Mouse (Mus musculus) ovary, postnatal 14 days (tissue): ENCODE results near the gene Zfp651.

ENCODE experiments used
- DNase-seq: peaks from one replicate; pipeline ENCODE4 v3.0.0; 2022; ENCODE audit warnings: low spot score

The Zfp651 gene

GRCm38 (mm10) chr9:121759091-121760081, at the start of gene Zfp651:
Zfp651 (plus strand) TSS chr9:121759330.
- peak; percentile 57 for DNase-seq

DNA sequence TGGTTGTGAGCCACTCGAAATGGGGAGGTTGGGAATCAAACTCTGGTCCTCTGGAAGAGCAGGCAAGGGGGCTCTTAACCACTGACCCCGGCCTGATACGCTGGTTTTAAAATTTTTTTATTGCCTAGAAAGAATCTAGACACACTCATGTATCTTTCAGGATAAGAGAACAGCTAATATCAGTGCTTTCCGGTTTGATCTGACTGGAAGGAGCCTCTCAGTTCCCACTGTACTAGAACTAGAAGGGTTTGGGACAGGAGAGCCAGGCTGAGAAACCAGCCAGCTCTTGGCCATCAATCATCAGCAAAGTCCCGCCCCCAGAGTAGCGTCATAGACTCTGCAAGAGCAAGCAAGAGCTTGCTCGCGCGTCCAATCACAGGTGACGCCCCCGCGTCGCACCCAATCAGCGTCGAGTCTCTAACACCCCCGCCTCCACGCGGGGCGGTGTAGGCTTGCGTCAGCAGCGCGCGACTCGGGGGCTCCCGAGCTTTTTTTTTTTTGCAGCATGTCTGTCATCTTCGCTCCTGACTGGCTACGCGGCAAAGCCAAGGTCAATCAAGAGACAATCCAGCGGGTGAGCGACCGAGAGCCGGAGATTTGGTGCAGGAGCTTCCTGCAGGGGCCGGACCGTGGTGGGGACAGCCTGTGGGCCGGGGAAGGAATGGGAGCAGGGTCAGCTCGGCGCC, 49.1 kb upstream of the Zfp651 start, which contains the start of gene Ss18l2:
Gene Ss18l2, plus strand, starts transcription at position 432 of the 686 bp plus-strand sequence.
- DNase-seq = peak; percentile 95

GRCm38 (mm10) chr9:121710584-121710975, 48.5 kb upstream of the Zfp651 start:
- DNase-seq = no peak

- DNase-seq = no peak
These were observed 42.1 kb upstream of the Zfp651 start for GRCm38 (mm10) chr9:121717048-121717447.

DNA sequence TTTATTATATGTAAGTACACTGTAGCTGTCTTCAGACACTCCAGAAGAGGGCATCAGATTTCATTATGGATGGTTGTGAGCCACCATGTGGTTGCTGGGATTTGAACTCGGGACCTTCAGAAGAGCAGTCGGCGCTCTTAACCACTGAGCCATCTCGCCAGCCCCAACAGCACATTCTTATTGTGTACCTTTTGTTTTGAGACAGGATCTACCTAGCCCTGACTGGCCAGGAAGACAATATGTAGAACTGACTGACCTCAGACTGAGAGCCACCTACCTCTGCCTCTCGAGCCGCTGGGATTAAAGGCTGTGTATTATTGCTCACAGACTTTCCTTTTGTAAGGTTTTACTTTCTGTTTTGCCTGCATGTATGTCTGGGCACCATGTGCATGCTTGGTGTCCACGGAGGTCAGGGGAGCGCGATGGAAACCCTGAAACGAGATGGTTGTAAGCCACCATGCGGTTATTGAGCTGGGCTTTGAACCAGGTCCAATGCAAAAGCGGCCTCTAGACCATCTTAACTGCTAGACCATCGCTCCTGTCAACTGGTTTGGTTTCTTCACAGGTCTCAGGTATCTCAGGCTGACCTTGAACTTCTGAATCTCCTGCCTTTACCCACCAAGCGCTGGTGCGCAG, 40.9 kb upstream of the Zfp651 start:
- peak; percentile 21 for DNase-seq

DNA sequence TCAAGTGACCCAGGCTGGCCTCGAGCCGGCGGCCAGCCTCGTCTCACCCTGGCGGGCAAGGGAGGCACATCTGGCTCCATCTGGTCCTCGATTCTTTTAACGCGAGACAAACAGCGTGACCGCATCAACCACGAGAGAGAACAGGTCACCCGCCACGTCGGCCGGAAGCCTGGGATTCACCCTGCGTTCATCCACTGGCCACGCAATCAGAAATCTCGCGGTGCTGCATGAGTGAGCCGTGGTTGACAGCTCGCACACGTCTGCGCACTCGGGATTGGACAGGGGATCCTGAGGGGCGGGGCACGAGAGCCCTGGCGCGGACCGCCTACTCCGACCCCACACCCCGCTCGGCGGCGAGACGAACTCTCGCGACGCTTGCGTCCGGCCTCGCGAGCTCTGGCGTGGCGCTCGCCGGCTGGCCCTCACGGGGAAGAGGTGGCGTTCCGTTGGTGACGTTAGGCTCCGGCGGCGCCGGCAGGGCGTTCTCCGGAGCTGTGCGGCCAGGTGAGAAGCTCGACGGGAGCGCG, 40.3 kb upstream of the Zfp651 start, which contains the start of gene Nktr:
Gene Nktr, plus strand, starts transcription at position 378 of the 527 bp plus-strand sequence.
- DNase-seq = peak; percentile 91

DNA sequence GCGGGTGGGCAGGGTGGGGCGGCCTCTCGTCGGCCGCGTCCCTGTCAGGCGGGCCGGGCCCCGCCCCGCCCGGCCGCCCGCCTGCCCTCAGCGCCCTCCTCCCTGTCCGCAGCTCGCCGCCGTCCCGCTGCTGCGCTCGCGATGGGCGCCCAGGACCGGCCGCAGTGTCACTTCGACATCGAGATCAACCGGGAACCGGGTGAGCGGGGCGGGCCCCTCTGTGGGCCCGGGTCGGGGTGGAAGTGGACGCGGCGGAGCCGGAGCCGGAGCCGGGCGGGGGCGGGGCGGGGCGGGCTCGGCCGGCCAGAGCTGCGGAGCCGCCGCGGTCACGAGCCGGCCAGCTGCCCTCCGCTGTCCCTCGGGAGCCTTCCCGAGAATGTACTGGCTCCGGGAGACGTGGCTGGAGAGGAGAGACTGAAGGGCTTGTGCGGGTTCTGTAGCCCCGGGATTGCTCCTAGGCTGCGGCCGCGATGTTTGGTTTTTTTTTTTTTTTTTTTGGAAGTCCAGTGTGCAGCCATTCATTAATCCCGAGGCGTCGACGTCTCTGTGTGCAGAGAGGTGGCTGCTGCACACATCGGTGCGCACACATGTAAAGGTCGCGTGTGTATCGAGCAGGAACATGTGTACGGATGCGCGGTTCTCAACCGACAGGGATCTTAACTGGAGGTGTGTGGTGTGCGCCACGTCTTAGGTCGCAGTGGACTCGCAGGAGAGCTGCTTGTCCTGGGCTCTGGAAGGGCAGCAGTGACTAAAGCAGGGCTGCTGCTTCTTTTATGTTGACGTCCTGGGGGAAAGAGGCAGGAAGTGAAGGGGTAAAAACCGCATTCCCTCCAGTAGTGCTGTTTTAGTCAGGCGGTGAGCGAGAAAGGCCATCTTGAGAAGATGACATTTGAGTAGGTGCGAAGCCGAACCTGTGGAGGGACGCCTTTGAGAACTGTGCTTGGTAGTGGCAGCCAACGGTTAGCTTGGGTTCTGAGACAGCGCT, 39.5 kb upstream of the Zfp651 start:
- peak; percentile 51 for DNase-seq

DNA sequence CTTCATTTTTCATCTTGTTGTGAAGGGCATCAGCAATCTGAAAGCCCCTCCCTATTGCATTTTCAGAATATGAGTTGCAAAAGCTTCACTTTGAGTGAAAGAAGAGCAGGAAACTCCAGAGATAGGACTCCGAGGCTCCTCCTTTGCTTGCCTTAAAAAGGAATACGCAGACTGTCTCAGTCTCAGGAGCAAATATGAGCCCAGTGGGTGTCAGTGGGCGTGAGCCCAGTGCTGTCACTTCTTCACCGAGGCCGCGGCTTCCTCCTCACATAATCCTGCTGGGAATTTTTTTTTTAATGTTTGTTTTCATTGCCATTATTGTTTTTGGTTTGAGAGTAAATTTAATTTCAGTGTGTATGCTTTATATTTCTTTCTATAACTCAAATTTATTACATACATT, 18.6 kb upstream of the Zfp651 start:
- DNase-seq = no peak

- no peak for DNase-seq
These were observed 18.0 kb upstream of the Zfp651 start for GRCm38 (mm10) chr9:121741168-121741567.

DNA sequence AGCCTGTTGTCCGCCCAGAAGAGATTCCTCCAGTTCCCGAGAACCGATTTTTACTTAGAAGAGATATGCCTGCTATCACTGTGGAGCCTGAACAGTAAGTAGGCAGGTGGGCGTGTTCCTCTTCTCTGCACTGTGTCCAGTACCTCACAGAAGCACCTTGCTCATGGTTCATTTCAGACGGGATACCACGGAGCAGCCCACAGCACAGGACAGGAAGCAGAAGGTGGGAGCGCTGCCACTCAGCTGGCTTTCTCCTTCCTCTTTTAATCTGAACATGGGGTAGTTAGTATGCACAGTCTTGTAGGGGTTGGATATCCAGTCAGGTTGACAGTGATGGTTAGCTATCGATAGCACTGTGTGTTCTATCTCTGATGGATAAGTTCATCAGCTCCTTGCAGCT, 15.1 kb upstream of the Zfp651 start:
- DNase-seq = no peak

DNA sequence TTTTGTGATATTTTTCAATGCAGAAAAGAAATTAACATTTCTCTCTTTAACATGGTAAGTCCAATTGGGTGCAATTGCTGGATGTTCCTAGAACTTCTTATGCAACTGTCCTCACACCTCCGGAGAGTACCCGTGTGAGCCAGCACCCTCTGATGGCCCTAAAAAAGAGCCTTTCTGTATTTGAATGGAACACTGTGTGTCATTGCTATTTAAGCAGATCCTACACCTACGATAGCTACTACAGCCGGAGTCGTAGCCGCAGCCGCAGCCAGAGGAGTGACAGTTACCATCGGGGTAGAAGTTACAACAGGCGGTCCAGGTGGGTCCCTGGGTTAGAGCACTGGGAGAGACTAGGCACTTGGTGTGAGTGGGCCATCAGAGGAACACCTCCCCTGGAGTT, 6.4 kb upstream of the Zfp651 start:
- DNase-seq = no peak

DNA sequence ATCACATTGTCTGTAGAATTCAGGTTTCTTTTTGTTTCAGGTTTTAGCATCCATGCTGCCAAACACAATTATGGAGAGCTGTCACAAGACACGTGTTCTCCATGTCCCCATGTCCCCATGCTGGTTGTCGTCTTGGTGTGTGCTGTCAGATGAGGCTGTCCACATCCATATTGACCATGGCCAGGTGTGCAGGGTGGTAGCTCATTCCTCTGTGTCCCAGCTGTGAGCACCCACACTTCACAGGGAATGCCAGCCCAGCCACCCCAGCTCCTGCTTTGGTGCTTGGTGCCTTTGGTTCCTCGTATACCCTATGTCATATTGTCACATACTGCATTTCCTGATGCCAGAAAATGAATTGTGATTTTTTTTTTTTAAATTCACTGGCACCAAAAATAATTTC, 4.5 kb upstream of the Zfp651 start:
- no peak for DNase-seq

DNA sequence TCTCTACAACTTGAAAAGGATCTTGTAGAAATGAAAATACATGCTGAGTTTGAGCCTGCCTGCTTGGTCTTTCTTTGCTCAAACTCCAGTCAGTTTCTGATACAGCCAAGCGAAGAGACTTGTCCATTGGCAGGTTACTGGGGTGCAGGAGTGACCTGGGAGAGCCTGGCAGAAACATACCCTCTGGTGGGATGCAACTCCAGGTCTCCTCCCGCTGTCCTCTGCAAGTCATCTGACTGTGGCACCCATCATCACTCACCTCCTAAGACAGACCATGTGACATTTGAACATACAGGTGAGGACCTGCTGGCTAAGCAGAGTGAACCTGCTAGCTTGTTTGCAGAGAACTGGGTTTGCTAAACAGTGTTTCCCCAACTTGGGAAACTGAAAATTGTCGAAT, 2.3 kb upstream of the Zfp651 start:
- DNase-seq = no peak

- DNase-seq = no peak
These were observed 1.7 kb upstream of the Zfp651 start for GRCm38 (mm10) chr9:121757432-121757831.

DNA sequence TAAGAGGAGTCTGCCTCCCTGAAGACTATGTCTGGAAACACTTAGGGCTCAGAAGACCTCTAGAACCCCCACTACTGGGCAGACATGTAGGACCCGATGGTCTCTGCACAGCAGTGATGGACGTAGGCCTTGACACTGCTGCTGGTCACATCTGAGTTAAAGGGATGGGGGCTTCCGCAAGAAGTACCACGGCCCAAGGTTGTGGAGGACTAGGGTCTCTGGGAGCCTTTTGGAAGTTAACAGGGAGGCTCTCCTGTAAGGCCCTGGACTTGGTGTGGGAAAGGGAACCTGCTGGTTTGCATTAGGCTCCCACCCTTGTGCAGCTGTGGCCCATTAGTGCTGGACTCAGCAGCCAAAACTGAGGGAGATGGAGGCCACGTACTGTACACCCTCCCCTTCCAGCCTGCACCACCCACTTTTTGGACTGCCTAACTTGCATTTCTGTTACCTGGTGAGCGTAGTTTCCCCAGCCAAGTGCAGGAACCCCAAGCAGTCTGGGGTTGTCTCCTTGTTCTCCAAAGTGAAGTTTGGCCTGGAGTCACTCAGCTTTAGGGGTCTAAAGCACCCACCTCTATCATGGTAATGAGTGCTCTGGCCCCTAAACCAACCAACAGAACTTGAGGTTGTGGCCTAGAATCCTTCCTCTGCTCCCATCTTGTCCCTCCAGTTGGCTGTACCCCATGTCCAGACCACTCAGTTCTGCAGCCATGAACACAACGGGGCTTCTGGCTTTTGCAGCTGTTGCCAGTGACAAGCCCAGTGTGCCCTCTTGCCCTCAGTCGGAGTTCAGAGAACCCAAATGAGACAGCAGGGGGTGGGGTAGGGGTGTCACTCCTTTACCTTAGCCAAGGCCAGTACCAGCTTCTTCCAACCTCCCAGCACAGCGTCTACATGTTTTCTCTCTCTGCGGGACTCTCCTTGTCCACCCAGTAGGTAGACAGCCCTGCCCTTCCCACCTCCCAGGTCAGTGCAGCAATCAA, 1.0 kb upstream of the Zfp651 start:
- DNase-seq = no peak

DNA sequence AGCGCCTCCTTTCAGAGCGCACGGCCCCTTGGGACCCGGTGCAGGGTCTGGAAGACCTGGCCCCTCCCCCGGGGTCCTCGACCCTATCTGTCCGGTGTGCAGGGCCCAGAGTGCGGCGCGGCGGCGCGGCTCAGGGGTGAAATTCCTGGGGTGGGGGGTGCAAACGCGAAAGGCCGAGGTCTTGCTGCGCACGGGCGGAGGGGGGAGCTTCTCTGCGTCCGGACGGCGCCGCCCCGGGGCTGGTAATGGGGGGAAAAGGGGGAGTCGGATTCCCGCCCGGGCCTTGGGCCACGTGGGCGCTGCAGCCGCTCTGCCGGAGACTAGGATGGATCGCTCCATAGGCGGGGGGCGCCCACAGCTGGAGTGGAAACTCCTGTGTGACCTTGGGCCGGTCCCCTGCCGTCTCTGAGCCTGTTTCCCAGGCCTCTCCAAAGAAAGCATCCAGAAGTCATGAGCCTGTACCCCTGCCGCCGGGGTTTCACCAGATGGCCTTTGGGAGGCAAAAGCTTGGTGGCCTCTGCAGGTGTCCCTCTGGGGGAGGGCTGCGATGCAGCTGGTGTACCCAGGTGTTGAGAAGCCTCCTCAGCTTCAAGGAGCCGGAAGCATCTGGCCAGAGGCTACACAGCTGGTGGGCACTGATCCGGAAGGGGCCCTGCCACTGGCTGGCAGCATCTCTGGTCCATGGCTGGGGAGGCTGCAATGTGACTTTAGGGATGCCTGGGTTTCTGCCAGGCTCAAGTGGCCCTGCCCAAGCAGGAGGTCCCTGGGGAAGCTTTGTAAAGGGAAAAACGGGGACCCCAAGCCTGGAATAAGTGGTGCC, 1.4 kb downstream of the Zfp651 start:
- DNase-seq = peak; percentile 71

GRCm38 (mm10) chr9:121761091-121761665, 2.0 kb downstream of the Zfp651 start:
- DNase-seq = no peak

DNA sequence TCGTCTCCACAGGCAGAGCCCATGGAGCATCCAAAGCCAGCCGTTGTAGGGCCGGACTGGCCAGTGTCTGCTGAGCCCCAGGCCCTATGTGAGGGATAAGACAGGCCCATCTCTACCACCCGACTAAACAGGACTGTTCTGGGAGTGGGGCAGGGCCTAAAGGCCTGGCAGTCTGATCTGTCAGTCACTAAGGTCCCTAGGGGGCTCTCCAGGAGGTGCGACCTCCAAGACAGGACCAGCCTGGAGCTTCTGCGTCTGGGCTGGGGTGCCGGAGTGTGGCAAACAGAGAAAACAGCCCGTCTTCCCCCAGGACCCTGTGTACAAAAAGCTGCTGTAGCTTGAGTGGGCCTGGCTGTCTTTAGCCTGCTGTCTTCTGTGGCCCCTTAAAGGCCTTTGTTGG, 2.7 kb downstream of the Zfp651 start:
- no peak for DNase-seq

DNA sequence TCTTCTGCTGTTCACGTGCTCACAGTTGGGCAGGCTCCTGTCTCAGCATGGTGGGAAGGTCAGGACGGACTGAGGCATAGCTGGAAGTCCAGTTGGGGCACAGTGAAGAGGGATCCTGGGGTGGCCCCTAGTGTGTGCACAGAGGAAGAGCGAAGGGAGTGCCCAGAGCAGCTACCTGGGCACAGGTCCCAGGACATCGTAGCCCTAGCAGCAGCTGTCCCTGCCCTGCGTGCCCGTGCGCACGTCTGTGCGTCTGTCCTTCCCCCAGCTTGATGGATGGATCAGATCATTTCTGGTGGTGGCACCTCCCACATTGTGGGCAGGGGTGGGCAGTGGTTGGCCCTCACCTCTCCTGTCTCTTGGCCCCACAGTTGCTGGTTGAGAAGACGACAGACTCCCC, 3.1 kb downstream of the Zfp651 start:
- no peak for DNase-seq
